8 mouse cellular contexts compared by ENCODE assay signal in genomic region chr2:103822560-103822959, GRCm38 (mm10).
"Had no signal": no experiment of that assay in that cellular context is flagged by ENCODE, and none has a peak within 500 bp of the region (broad histone marks: within the 10 kb centered on the region; RNA-seq: fewer than 3 reads in every experiment).

No protein-coding gene starts in this region.

- H3K9me3 ChIP-seq: limb, embryonic 13.5 days; liver, embryonic 13.5 days; midbrain, embryonic 10.5 days had no signal

- H3K9ac ChIP-seq: limb, embryonic 13.5 days; liver, embryonic 13.5 days had no signal

- H3K36me3 ChIP-seq: limb, embryonic 13.5 days; liver, embryonic 13.5 days; midbrain, embryonic 10.5 days had no signal

- DNase-seq: kidney, postnatal 14 days; liver, embryonic 13.5 days; lung, adult 18-20 months; midbrain, embryonic 14.5 days had no signal

- H3K4me3 ChIP-seq: limb, embryonic 13.5 days; liver, embryonic 13.5 days; midbrain, embryonic 10.5 days; myocyte had no signal

- H3K4me2 ChIP-seq: limb, embryonic 13.5 days; liver, embryonic 13.5 days had no signal

- H3K4me1 ChIP-seq: limb, embryonic 13.5 days had no signal

- H3K27me3 ChIP-seq: limb, embryonic 13.5 days; liver, embryonic 13.5 days had no signal

- H3K27ac ChIP-seq: limb, embryonic 13.5 days; liver, embryonic 13.5 days; midbrain, embryonic 10.5 days; stomach, postnatal 0 days had no signal
